Mouse (Mus musculus) liver, embryonic 13.5 days (tissue): ENCODE data around the gene Il31. TPM values are rescaled to one million over a fixed set of nuclear protein-coding genes. Genes with fewer than 3 reads are reported as not detected.

Experiments
- ATAC-seq: fragments of 200-750 bp; cut with Nextera tagmentation; 2 replicates; pipeline ENCODE4 v1.8.0; 2017; ENCODE audit warnings: low read depth, mild to moderate bottlenecking, moderate number of reproducible peaks, moderate library complexity
- DNase-seq: peaks from one replicate; pipeline ENCODE4 v3.0.0; 2022
- H3K27ac ChIP-seq: fragments of 300-500 bp; sonication (generic); 2 replicates; pipeline ENCODE4 v1.5.1; 2015; ENCODE audit warnings: moderate library complexity, mild to moderate bottlenecking, inconsistent platforms
- H3K27me3 ChIP-seq: fragments of 300-500 bp; sonication (generic); 2 replicates; pipeline ENCODE4 v1.6.1; 2015; ENCODE audit warnings: mild to moderate bottlenecking, inconsistent platforms
- H3K36me3 ChIP-seq: fragments of 300-500 bp; sonication (generic); 2 replicates; pipeline ENCODE4 v1.6.1; 2015; ENCODE audit warnings: mild to moderate bottlenecking, inconsistent platforms
- H3K4me1 ChIP-seq: fragments of 300-500 bp; sonication (generic); replicated peaks from 2 replicates; pipeline ENCODE4 v1.6.1; 2015; ENCODE audit warnings: inconsistent platforms
- H3K4me2 ChIP-seq: fragments of 300-500 bp; sonication (generic); 2 replicates; pipeline ENCODE4 v1.6.1; 2015; ENCODE audit warnings: inconsistent platforms, mild to moderate bottlenecking, moderate library complexity
- H3K4me3 ChIP-seq: fragments of 300-500 bp; sonication (generic); replicated peaks from 2 replicates; pipeline ENCODE4 v1.5.1; 2015; ENCODE audit warnings: mild to moderate bottlenecking, inconsistent platforms
- H3K9ac ChIP-seq: fragments of 300-500 bp; sonication (generic); 2 replicates; pipeline ENCODE4 v1.6.1; 2015; ENCODE audit warnings: mild to moderate bottlenecking, inconsistent platforms
- H3K9me3 ChIP-seq: fragments of 300-500 bp; sonication (generic); replicated peaks from 2 replicates; pipeline ENCODE4 v1.6.1; 2016; ENCODE audit warnings: inconsistent platforms
- WGBS: fragments of 180-500 bp; shearing (Covaris S2); methylation state at CpG from one replicate; pipeline ENCODE4 v1.1.7; 2015; ENCODE audit not compliant: insufficient replicate concordance; 5-methylcytosine and 5-hydroxymethylcytosine counted together
- polyA plus RNA-seq: library from polyadenylated mRNA; unstranded; fragments of >200 nt; fragmentation: Nextera tagmentation; extraction: Ambion mirVana; gene quantifications from 2 replicates; pipeline ENCODE4 v1.2.1, GENCODE M21; 2015

The Il31 gene
- polyA plus RNA-seq, 1 experiment from 2014 or later, result not detected

DNA sequence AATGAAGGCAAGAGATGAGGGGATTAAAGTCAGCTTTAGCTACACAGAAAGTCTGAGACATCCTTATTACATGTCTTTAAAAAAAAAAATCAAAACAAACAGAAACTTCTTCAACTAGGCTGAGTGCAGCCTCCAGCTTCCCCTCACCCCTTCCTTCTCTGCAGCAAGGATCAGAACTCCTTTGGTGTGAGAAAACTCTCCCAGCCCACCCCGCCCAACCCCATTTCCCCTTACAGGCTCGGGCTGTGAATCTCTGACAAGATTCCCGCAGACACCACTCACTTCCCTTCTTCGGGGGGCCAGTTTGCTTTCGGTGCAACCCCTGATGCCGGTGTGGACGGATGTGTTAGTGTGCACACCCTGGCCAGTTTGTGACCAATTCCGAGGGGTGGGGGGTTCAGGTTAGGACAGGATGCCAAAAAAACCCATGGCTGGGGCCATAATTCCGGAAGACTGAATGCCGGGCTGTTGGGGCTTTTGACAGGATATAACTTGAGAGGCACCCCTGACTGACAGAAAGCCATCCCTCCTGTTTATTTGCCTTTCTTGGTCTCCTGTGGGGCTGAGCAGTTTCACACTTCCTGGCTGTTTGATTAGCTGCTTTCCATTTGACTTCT lies 18.4 kb downstream of the Il31 start:
- no peak overlapping the region for H3K9ac ChIP-seq
- WGBS, result 3% methylated on average over 10 of the region's 10 CpGs
- H3K4me3 ChIP-seq, result no peak overlapping the region
- DNase-seq (no peak), ATAC-seq (no peak)
- no peak overlapping the region for H3K27ac ChIP-seq
- peak overlapping the region; percentile 43 for H3K4me2 ChIP-seq
- no peaks in the 10 kb centered on the region; the same call in 1 of the 2 replicates for H3K4me1 ChIP-seq
- H3K27me3 ChIP-seq, result no peaks in the 10 kb centered on the region
- no peaks in the 10 kb centered on the region for H3K36me3 ChIP-seq
- H3K9me3 ChIP-seq, result no peaks in the 10 kb centered on the region

DNA sequence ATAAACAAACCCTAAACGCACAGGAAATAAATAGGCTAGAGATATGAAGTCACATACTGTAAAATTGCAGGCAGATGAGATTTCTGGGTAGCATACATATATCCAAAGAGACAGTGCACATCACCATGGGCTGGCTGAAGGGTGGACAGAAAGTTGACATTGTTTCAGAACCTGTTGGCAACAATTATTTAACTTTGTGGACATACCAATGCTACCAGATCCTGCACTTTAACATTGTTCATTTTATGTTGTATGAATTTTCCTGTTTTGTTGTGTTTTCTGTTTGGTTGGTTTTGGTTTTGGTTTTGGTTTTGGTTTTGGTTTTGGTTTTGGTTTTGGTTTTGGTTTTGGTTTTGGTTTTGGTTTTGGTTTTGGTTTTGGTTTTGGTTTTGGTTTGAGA lies 24.7 kb downstream of the Il31 start:
- no peaks in the 10 kb centered on the region for H3K9me3 ChIP-seq
- no peak for DNase-seq
- H3K4me1 ChIP-seq, result no peaks in the 10 kb centered on the region; the same call in 1 of the 2 replicates
- H3K27me3 ChIP-seq, result no peaks in the 10 kb centered on the region
- H3K9ac ChIP-seq, result no peak overlapping the region
- no peaks in the 10 kb centered on the region for H3K36me3 ChIP-seq
- WGBS, result 54% methylated on average over 1 of the region's 1 CpGs
- no peak overlapping the region for H3K4me3 ChIP-seq
- H3K27ac ChIP-seq, result no peak overlapping the region
- no peak for ATAC-seq
- H3K4me2 ChIP-seq, result no peak overlapping the region

DNA sequence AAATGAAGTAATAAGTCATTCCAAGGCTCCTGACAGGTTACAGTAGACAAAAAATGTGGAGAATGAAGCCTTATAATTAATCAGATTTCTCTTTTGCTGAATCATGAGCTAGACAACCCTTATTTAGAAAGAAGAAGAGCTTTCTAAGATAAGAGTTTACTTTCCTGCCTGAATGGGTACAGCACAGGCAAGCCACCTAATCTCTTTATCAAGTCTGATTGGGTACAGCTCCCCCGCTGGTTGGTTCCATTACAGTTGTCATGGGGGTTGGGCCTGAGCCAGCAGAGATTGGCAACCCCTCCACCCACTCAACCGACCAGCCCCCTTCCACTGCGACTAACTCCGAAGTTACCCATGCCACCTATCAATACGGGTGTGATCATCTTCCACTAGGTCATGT lies 27.9 kb downstream of the Il31 start:
- H3K4me3 ChIP-seq, result no peak overlapping the region
- ATAC-seq (no peak), DNase-seq (no peak)
- H3K27ac ChIP-seq, result no peak overlapping the region
- no peaks in the 10 kb centered on the region for H3K27me3 ChIP-seq
- H3K4me1 ChIP-seq, result no peaks in the 10 kb centered on the region; the same call in 1 of the 2 replicates
- H3K9me3 ChIP-seq, result no peaks in the 10 kb centered on the region
- H3K9ac ChIP-seq, result no peak overlapping the region
- no peaks in the 10 kb centered on the region for H3K36me3 ChIP-seq
- H3K4me2 ChIP-seq, result no peak overlapping the region
- 29% methylated on average over 5 of the region's 5 CpGs for WGBS

DNA sequence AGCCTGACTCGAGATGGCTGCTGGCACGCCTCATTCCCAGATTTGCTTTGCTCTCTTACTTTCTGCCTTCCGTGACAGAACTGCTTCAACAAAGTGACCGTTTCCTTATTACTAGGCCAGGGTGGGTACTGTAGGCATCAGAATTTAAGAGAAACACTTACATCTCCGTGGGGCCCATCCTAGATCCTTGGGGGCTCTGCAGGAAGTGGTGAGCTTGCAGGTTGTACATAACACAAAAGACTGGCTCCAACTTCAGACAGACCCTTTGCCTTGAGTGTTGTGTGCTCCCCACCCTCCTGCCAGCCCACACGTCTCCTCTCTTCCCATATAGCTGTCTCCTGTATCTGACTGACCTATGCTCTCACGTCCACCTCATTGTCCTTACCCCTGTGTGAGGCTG lies 37.4 kb downstream of the Il31 start:
- H3K4me2 ChIP-seq, result no peak overlapping the region
- peaks cover 56% of the 10 kb centered on the region for H3K36me3 ChIP-seq
- 79% methylated on average over 7 of the region's 7 CpGs for WGBS
- no peak overlapping the region for H3K27ac ChIP-seq
- no peak overlapping the region for H3K4me3 ChIP-seq
- DNase-seq, result no peak
- no peaks in the 10 kb centered on the region for H3K27me3 ChIP-seq
- no peaks in the 10 kb centered on the region for H3K9me3 ChIP-seq
- H3K4me1 ChIP-seq, result no peaks in the 10 kb centered on the region
- no peak overlapping the region for H3K9ac ChIP-seq
- no peak for ATAC-seq

DNA sequence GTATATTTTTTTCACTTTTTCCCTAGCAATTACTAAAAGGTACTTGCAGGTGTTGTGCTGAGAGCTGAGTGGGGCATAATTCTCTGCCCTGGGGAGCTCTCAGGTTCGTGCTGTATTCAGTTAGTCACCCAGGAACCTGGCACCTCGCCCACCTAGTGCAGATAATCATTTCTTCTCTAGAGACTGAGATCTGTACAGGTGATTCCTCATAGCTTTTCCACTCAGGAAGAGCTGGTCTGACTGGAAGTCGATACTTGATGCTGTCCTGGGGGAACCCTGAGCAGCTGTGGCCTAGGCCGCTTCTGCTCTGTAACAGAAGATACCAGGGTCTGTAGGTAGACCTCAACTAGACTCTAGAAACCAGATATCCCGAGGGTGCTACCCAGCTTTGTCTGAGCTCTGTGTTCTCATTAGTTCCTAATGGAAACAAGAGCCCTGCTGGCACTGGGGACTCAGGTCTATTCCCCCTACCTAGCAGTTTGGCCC lies 44.4 kb downstream of the Il31 start:
- no peak overlapping the region for H3K4me3 ChIP-seq
- peaks cover 35% of the 10 kb centered on the region for H3K36me3 ChIP-seq
- no peak overlapping the region for H3K4me2 ChIP-seq
- H3K9me3 ChIP-seq, result no peaks in the 10 kb centered on the region
- no peaks in the 10 kb centered on the region for H3K4me1 ChIP-seq
- no peak overlapping the region for H3K9ac ChIP-seq
- H3K27ac ChIP-seq, result no peak overlapping the region
- DNase-seq (no peak), ATAC-seq (no peak)
- WGBS, result 77% methylated on average over 5 of the region's 5 CpGs
- H3K27me3 ChIP-seq, result no peaks in the 10 kb centered on the region

DNA sequence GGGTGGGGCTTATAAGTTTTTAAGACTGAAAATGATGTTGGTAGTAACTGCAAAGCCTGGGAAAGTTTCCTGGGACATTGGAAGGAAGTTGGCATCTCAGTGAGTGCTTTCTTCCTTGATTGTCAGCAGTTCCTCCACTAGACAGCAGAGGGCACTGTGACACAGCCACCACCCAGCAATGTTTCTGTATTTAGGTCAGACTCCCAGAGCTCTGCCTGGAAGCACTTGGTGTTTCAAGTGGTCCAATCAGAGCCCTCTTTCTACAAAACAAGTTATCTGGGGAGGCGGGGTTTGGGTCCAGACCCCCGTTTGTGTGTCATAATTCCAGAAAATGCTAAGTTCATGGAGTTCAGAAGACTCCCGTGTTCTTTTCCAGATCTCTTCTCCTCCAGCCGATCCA lies 45.2 kb downstream of the Il31 start:
- no peaks in the 10 kb centered on the region for H3K27me3 ChIP-seq
- no peak for ATAC-seq

DNA sequence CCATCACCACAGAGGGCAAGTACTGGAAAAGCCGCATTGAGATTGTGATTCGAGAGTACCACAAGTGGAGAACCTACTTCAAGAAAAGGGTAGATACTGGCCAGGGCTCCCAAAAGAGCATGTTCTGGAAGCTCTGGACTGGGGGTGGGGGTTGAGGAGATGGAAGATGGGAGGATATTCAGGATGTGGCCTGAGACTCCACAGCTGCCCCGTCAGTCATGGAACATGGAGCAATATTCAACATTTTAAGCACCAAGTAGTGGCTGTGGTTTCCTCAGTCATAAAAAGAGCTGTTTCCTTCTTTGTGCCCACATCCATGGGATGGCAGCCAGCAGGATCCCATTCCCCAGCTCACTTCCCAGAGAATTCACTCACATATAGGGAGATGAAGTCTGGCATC lies 47.0 kb downstream of the Il31 start:
- Histone ChIP-seq H3K9me3 (no peaks in the 10 kb centered on the region), H3K4me2 (no peak overlapping the region), H3K27ac (no peak overlapping the region), H3K27me3 (no peaks in the 10 kb centered on the region), H3K9ac (no peak overlapping the region), H3K36me3 (peaks cover 21% of the 10 kb centered on the region), H3K4me1 (no peaks in the 10 kb centered on the region), H3K4me3 (no peak overlapping the region)
- ATAC-seq (no peak), DNase-seq (no peak)
- 77% methylated on average over 3 of the region's 3 CpGs for WGBS

More for the DNA sequence above, 45.2 kb downstream of the Il31 start:
- H3K4me3 ChIP-seq, result no peak overlapping the region
- H3K27ac ChIP-seq, result no peak overlapping the region
- WGBS, result 48% methylated on average over 4 of the region's 4 CpGs
- H3K4me1 ChIP-seq, result no peaks in the 10 kb centered on the region
- peak; percentile 35 for DNase-seq
- no peaks in the 10 kb centered on the region for H3K9me3 ChIP-seq
- H3K4me2 ChIP-seq, result no peak overlapping the region
- H3K36me3 ChIP-seq, result peaks cover 29% of the 10 kb centered on the region
- H3K9ac ChIP-seq, result no peak overlapping the region

DNA sequence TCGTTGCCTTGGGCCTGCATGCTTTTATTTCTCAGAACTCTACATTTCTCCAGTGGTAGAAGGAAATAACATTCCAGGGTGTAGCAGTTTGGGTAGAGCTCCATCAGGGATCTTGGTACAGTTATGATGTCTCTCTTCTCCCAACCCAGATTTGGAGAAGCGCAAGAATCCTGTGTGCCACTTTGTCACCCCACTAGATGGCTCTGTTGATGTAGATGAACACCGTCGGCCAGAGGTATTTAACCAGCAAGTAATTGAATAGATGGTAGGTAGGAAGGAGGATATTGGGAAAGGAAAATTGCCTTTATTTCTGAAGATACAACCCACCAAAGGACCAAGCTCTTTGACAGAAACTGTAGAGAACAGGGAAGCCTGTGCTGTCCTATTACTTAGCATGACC lies 48.6 kb downstream of the Il31 start:
- Histone ChIP-seq H3K4me1 (peaks cover 8% of the 10 kb centered on the region), H3K36me3 (peaks cover 15% of the 10 kb centered on the region), H3K9ac (no peak overlapping the region), H3K4me3 (no peak overlapping the region), H3K27me3 (no peaks in the 10 kb centered on the region), H3K27ac (no peak overlapping the region), H3K4me2 (no peak overlapping the region), H3K9me3 (no peaks in the 10 kb centered on the region)
- ATAC-seq (no peak), DNase-seq (no peak)
- 74% methylated on average over 4 of the region's 4 CpGs for WGBS

DNA sequence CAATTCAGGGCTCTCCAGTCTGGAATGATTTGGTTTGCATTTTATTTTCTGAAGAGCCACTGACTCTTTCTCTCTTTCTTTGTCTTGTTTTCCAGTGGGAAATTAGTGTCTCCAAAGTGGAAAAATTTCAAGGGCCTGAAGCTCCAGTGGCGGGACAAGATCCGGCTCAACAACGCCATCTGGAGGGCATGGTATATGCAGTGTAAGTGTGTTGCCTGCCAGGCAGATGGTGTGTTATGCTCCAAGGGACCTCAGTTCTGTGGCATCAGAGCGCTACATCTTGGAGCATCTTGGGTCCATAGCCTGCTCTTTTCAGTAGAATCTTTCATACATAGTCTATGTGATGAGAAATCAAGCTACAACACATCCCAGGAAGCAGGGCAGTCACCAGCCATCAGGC lies 49.3 kb downstream of the Il31 start:
- 79% methylated on average over 4 of the region's 4 CpGs for WGBS

DNA sequence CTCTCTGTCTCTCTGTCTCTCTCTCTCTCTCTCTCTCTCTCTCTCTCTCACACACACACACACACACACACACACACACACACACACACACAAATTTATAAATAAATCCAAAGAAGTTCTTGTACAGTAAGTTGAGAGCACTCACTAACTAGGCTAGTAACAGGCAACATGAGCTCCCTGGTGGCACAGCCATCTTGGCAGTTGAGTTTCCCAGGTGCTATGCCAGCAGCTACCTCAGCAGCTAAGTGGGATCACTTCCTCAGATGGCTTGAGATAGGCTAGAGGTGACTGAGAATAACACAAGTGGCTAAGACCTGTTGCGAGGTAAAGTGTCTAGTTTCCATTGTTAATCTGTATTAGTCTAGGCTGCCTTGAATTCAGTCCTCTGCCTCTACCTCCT lies 50.0 kb downstream of the Il31 start:
- peaks cover 13% of the 10 kb centered on the region for H3K36me3 ChIP-seq
- no peaks in the 10 kb centered on the region for H3K9me3 ChIP-seq
- no peak overlapping the region for H3K4me3 ChIP-seq
- DNase-seq (no peak), ATAC-seq (no peak)
- H3K4me1 ChIP-seq, result peaks cover 8% of the 10 kb centered on the region
- no peaks in the 10 kb centered on the region for H3K27me3 ChIP-seq
- H3K27ac ChIP-seq, result no peak overlapping the region
- no peak overlapping the region for H3K4me2 ChIP-seq
- no peak overlapping the region for H3K9ac ChIP-seq
- 77% methylated on average over 1 of the region's 1 CpGs for WGBS

More for the DNA sequence above, 49.3 kb downstream of the Il31 start:
- Histone ChIP-seq H3K27me3 (no peaks in the 10 kb centered on the region), H3K36me3 (peaks cover 13% of the 10 kb centered on the region), H3K9ac (no peak overlapping the region), H3K4me2 (no peak overlapping the region), H3K9me3 (no peaks in the 10 kb centered on the region), H3K4me3 (no peak overlapping the region), H3K27ac (no peak overlapping the region), H3K4me1 (peaks cover 8% of the 10 kb centered on the region)
- ATAC-seq, result no peak
- no peak for DNase-seq

DNA sequence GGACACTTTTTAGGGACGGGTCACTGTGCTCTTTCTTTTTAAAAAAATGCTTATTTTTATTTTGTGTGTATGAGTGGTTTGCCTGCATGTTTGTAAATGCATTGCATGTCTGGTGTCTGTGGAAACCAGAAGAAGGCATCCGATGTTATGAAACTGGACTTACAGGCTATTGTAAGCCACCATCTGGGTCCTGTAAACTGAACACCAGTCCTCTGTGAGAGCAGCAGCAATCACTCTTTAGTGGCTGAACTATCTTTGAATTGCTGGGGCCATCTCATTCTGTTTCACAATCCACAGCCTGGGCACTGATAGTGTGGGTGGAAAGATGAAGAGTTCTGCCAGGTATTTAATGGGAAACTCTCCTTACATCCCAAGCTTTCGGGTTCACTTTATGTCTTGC lies 50.9 kb downstream of the Il31 start:
- no peak overlapping the region for H3K4me2 ChIP-seq
- H3K36me3 ChIP-seq, result peaks cover 12% of the 10 kb centered on the region
- ATAC-seq (no peak), DNase-seq (no peak)
- peaks cover 12% of the 10 kb centered on the region for H3K4me1 ChIP-seq
- no peak overlapping the region for H3K4me3 ChIP-seq
- H3K9ac ChIP-seq, result no peak overlapping the region
- H3K27me3 ChIP-seq, result no peaks in the 10 kb centered on the region
- 77% methylated on average over 3 of the region's 3 CpGs for WGBS
- no peaks in the 10 kb centered on the region for H3K9me3 ChIP-seq
- no peak overlapping the region for H3K27ac ChIP-seq

DNA sequence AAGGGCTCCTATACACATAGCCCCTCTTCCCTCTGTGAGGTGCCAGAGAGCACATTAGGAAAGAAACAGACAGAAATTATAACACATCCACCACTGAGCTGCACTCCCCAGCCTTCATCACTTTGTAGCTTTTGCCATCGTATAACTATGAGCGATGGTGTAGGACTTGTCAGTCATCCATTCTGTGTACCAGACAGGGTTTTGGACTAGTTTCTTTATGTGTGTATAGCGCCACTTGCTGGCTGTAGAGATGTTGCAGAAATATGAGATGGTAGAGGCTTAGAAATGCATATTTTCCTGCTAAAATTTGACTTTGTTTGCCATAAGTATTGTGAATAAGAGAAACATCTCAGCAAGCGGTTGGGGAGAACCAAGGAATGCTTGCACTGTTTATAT lies 52.5 kb downstream of the Il31 start:
- Histone ChIP-seq H3K9ac (no peak overlapping the region), H3K36me3 (no peaks in the 10 kb centered on the region), H3K4me3 (no peak overlapping the region), H3K4me1 (peaks cover 15% of the 10 kb centered on the region), H3K9me3 (no peaks in the 10 kb centered on the region), H3K27me3 (no peaks in the 10 kb centered on the region), H3K4me2 (no peak overlapping the region), H3K27ac (no peak overlapping the region)
- WGBS, result 34% methylated on average over 4 of the region's 4 CpGs
- ATAC-seq (no peak), DNase-seq (no peak)
